In genomic region chr1:89713681-89714080, GRCm38 (mm10) we compare ENCODE assay signal across 17 mouse cellular contexts.
A peak's percentile ranks its signal among the peaks of the same experiment; 100 is the strongest.
DNase-seq lines count a peak whose midpoint lies in the region; ATAC-seq lines count a peak whose summit lies in the region.
"Had no signal": no experiment of that assay in that cellular context is flagged by ENCODE, and none has a peak within 500 bp of the region (broad histone marks: within the 10 kb centered on the region; RNA-seq: fewer than 3 reads in every experiment).

No protein-coding gene starts in this region.

- H3K4me2 ChIP-seq in forebrain, embryonic 14.5 days (ENCODE audit: low read length), result no peak overlapping the region
- no peak overlapping the region for H3K4me2 ChIP-seq in forebrain, embryonic 16.5 days (ENCODE audit: low read length)
- H3K4me2 ChIP-seq in midbrain, embryonic 13.5 days (replicated peaks), result 0 out of 2 replicates have a peak overlapping the region, but pooled peaks have one; percentile 4
- no peak overlapping the region for H3K4me2 ChIP-seq in midbrain, embryonic 16.5 days (ENCODE audit: low read length)
- H3K4me2 ChIP-seq: embryonic facial prominence, embryonic 12.5 days; heart, embryonic 13.5 days had no signal

- H3K36me3 ChIP-seq in forebrain, embryonic 14.5 days (ENCODE audit: control insufficient read depth, insufficient read depth, low read length), result 0 out of 2 replicates have a peak, but pooled peaks cover 3% of the 10 kb centered on the region
- no peaks in the 10 kb centered on the region for H3K36me3 ChIP-seq in forebrain, embryonic 16.5 days (ENCODE audit: control insufficient read depth, insufficient read depth)
- peaks cover 19% of the 10 kb centered on the region for H3K36me3 ChIP-seq in midbrain, embryonic 13.5 days
- peaks cover 31% of the 10 kb centered on the region for H3K36me3 ChIP-seq in midbrain, embryonic 10.5 days
- peaks cover 14% of the 10 kb centered on the region; the same call in 1 of the 2 replicates for H3K36me3 ChIP-seq in embryonic facial prominence, embryonic 10.5 days (replicated peaks)
- H3K36me3 ChIP-seq in midbrain, embryonic 16.5 days (ENCODE audit: control insufficient read depth, insufficient read depth, low read length), result peaks cover 4% of the 10 kb centered on the region; the same call in 1 of the 2 replicates
- H3K36me3 ChIP-seq: embryonic facial prominence, embryonic 12.5 days had no signal

- H3K27ac ChIP-seq in forebrain, embryonic 14.5 days (ENCODE audit: low read depth, low read length), result no peak overlapping the region
- no peak overlapping the region for H3K27ac ChIP-seq in forebrain, embryonic 16.5 days (ENCODE audit: low read length)
- peak overlapping the region; percentile 70 for H3K27ac ChIP-seq in midbrain, embryonic 13.5 days
- no peak overlapping the region for H3K27ac ChIP-seq in midbrain, embryonic 10.5 days (replicated peaks)
- peak overlapping the region; percentile 35; the same call in 1 of the 2 replicates for H3K27ac ChIP-seq in embryonic facial prominence, embryonic 10.5 days (replicated peaks)
- peak overlapping the region; percentile 64 for H3K27ac ChIP-seq in midbrain, embryonic 16.5 days (ENCODE audit: low read length)
- H3K27ac ChIP-seq: embryonic facial prominence, embryonic 12.5 days; heart, embryonic 13.5 days had no signal

- H3K27me3 ChIP-seq in forebrain, embryonic 14.5 days (replicated peaks; ENCODE audit: control insufficient read depth, insufficient read depth, low read length), result peaks cover 37% of the 10 kb centered on the region
- H3K27me3 ChIP-seq in forebrain, embryonic 16.5 days (replicated peaks; ENCODE audit: control insufficient read depth, insufficient read depth, low read length), result peaks cover 25% of the 10 kb centered on the region
- peaks cover 5% of the 10 kb centered on the region; the same call in 1 of the 2 replicates for H3K27me3 ChIP-seq in midbrain, embryonic 13.5 days
- no peaks in the 10 kb centered on the region for H3K27me3 ChIP-seq in midbrain, embryonic 10.5 days (ENCODE audit: low read depth, poor library complexity, severe bottlenecking)
- H3K27me3 ChIP-seq in embryonic facial prominence, embryonic 10.5 days (replicated peaks; ENCODE audit: low read depth, poor library complexity, severe bottlenecking), result no peaks in the 10 kb centered on the region
- no peaks in the 10 kb centered on the region for H3K27me3 ChIP-seq in midbrain, embryonic 16.5 days (ENCODE audit: control insufficient read depth, insufficient read depth, low read depth, low read length)
- H3K27me3 ChIP-seq: CH12.LX; embryonic facial prominence, embryonic 12.5 days; heart, embryonic 13.5 days; Patski had no signal

- peak; percentile 33; the same call in 1 of the 2 replicates for ATAC-seq in forebrain, embryonic 14.5 days
- no peak for ATAC-seq in forebrain, embryonic 16.5 days
- peak; percentile 54 for ATAC-seq in midbrain, embryonic 13.5 days
- ATAC-seq in midbrain, embryonic 16.5 days, result peak; percentile 44; the same call in 1 of the 2 replicates
- ATAC-seq: activated CD4-positive, CD25-positive, alpha-beta regulatory T cell, adult 4 months; Patski had no signal

- WGBS in forebrain, embryonic 14.5 days, result 42% methylated on average over 5 of the region's 5 CpGs
- 29% methylated on average over 5 of the region's 5 CpGs for WGBS in forebrain, embryonic 16.5 days
- WGBS in midbrain, embryonic 13.5 days, result 42% methylated on average over 5 of the region's 5 CpGs
- 83% methylated on average over 5 of the region's 5 CpGs for WGBS in midbrain, embryonic 10.5 days
- 61% methylated on average over 5 of the region's 5 CpGs for WGBS in embryonic facial prominence, embryonic 10.5 days
- WGBS in midbrain, embryonic 16.5 days, result 38% methylated on average over 5 of the region's 5 CpGs

- DNase-seq in forebrain, embryonic 14.5 days (ENCODE audit: low spot score), result no peak
- DNase-seq in midbrain, embryonic 10.5 days (ENCODE audit: low spot score), result no peak
- DNase-seq in embryonic facial prominence, embryonic 10.5 days (ENCODE audit: low spot score), result peak; percentile 23
- DNase-seq: adrenal gland, postnatal 36 days; cerebellum, adult 8-10 months; embryo, embryonic 11 days; gastrocnemius, postnatal 36 days; heart, adult 11 months; heart, postnatal 36 days had no signal

- no peak overlapping the region for H3K4me3 ChIP-seq in forebrain, embryonic 14.5 days (ENCODE audit: low read depth, low read length)
- H3K4me3 ChIP-seq in forebrain, embryonic 16.5 days (replicated peaks; ENCODE audit: low read length), result no peak overlapping the region
- H3K4me3 ChIP-seq in midbrain, embryonic 13.5 days (replicated peaks), result no peak overlapping the region
- no peak overlapping the region for H3K4me3 ChIP-seq in midbrain, embryonic 10.5 days
- H3K4me3 ChIP-seq in embryonic facial prominence, embryonic 10.5 days, result no peak overlapping the region
- H3K4me3 ChIP-seq in midbrain, embryonic 16.5 days (ENCODE audit: low read depth, low read length), result no peak overlapping the region
- H3K4me3 ChIP-seq: embryonic facial prominence, embryonic 12.5 days; heart, embryonic 13.5 days had no signal

- H3K4me1 ChIP-seq in forebrain, embryonic 14.5 days (ENCODE audit: control insufficient read depth, insufficient read depth, low read length), result peaks cover 5% of the 10 kb centered on the region; the same call in 1 of the 2 replicates
- H3K4me1 ChIP-seq in forebrain, embryonic 16.5 days (replicated peaks; ENCODE audit: control insufficient read depth, insufficient read depth, low read length), result peaks cover 7% of the 10 kb centered on the region
- peaks cover 51% of the 10 kb centered on the region for H3K4me1 ChIP-seq in midbrain, embryonic 13.5 days (replicated peaks)
- H3K4me1 ChIP-seq in midbrain, embryonic 10.5 days, result peaks cover 43% of the 10 kb centered on the region
- peaks cover 65% of the 10 kb centered on the region for H3K4me1 ChIP-seq in embryonic facial prominence, embryonic 10.5 days
- peaks cover 27% of the 10 kb centered on the region for H3K4me1 ChIP-seq in midbrain, embryonic 16.5 days (ENCODE audit: control insufficient read depth, insufficient read depth, low read length)

- H3K9ac ChIP-seq in forebrain, embryonic 14.5 days (ENCODE audit: low read length), result no peak overlapping the region
- no peak overlapping the region for H3K9ac ChIP-seq in forebrain, embryonic 16.5 days (replicated peaks; ENCODE audit: low read depth, low read length)
- no peak overlapping the region for H3K9ac ChIP-seq in midbrain, embryonic 13.5 days (replicated peaks)
- no peak overlapping the region for H3K9ac ChIP-seq in midbrain, embryonic 16.5 days (ENCODE audit: low read depth, low read length)
- H3K9ac ChIP-seq: embryonic facial prominence, embryonic 12.5 days; heart, embryonic 13.5 days had no signal

- H3K9me3 ChIP-seq in forebrain, embryonic 14.5 days (replicated peaks; ENCODE audit: control insufficient read depth, low read length), result no peaks in the 10 kb centered on the region
- no peaks in the 10 kb centered on the region for H3K9me3 ChIP-seq in forebrain, embryonic 16.5 days (ENCODE audit: control insufficient read depth, low read length)
- no peaks in the 10 kb centered on the region for H3K9me3 ChIP-seq in midbrain, embryonic 13.5 days
- no peaks in the 10 kb centered on the region for H3K9me3 ChIP-seq in midbrain, embryonic 10.5 days (replicated peaks)
- no peaks in the 10 kb centered on the region for H3K9me3 ChIP-seq in embryonic facial prominence, embryonic 10.5 days
- H3K9me3 ChIP-seq in midbrain, embryonic 16.5 days (replicated peaks; ENCODE audit: control insufficient read depth, low read length, poor library complexity, severe bottlenecking), result no peaks in the 10 kb centered on the region
- H3K9me3 ChIP-seq: embryonic facial prominence, embryonic 12.5 days; heart, embryonic 13.5 days had no signal

Comparison
In these comparisons a context has a peak if more than half of its experiments do, and no peak if none do; other contexts are left out.
1. H3K27ac ChIP-seq: peak in midbrain, embryonic 13.5 days (single experiment), embryonic facial prominence, embryonic 10.5 days (single experiment) and midbrain, embryonic 16.5 days (single experiment); none in forebrain, embryonic 14.5 days (single experiment), forebrain, embryonic 16.5 days (single experiment) and midbrain, embryonic 10.5 days (single experiment).